Mouse (Mus musculus) heart, postnatal 0 days (tissue): ENCODE measurements at regions not wholly inside any gene's neighbourhood (a gene's known extent, or its start where the extent isn't known, plus 50 kb on each side); places are given as distances from the start of the nearest gene placed in this dataset.

Experiments used
- CTCF ChIP-seq: IDR thresholded peaks from 2 replicates; pipeline ENCODE4 v1.5.1; 2016; ENCODE audit warnings: antibody characterized with exemption, control low read depth, low read depth
- EP300 ChIP-seq: IDR thresholded peaks from 2 replicates; pipeline ENCODE4 v1.6.1; 2016; ENCODE audit warnings: antibody characterized with exemption, low read depth

DNA sequence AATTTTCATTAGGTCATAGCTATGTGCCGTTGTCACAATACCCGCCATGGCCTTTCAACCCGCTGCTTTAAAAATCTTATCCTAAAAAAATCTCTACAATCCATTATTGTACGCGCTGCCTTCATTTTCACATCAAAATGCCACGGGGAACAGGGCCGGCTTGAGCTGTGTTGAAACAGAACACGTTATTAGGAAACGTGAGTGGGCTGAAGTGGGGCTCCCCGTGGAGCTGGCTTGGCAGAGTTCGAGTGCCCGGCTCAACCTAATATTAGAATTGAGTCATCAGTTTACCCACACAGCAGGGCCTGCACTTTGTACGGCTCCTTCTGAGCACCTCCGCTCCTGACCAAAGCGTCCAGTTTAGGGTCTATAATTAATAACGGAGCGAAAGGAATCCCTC, 163.5 kb downstream of the Twistnb start:
- TF ChIP-seq CTCF (no peak), EP300 (no peak)
